Mouse (Mus musculus) liver, postnatal 0 days (tissue): ENCODE results near the gene Nxpe3.

Experiments used
- CTCF ChIP-seq: sonication (generic); IDR thresholded peaks from 2 replicates; pipeline ENCODE4 v1.5.1; 2016; ENCODE audit warnings: antibody characterized with exemption, low read depth
- EP300 ChIP-seq: IDR thresholded peaks from 2 replicates; pipeline ENCODE4 v1.6.1; 2016; ENCODE audit warnings: antibody characterized with exemption, low read depth, mild to moderate bottlenecking

GRCm38 (mm10) chr16:55893410-55894107, 1.5 kb downstream of the Nxpe3 start:
- no peak for TF ChIP-seq CTCF
- no peak for TF ChIP-seq EP300
